Mouse (Mus musculus) CH12.LX (cell line): ENCODE measurements around the gene Nme3.

ENCODE experiments used
- CHD1 ChIP-seq: IDR thresholded peaks from 2 replicates; pipeline ENCODE4 v1.6.1; 2012; ENCODE audit warnings: low read depth, low read length, improper control_type of control experiment, inconsistent platforms
- CTCF ChIP-seq, 2 experiments: IDR thresholded peaks in 1 of 2; conservative IDR thresholded peaks in 1 of 2; 2 replicates each; pipeline ENCODE4 v1.5.1; 2011 to 2012; ENCODE audit warnings: low read depth in 2 of 2, low read length in 2 of 2, improper control_type of control experiment in 1 of 2, inconsistent platforms in 1 of 2, mild to moderate bottlenecking in 1 of 2, moderate library complexity in 1 of 2
- ETS1 ChIP-seq: conservative IDR thresholded peaks from 2 replicates; pipeline ENCODE4 v1.6.1; 2012; ENCODE audit warnings: low read depth, mild to moderate bottlenecking, inconsistent platforms, low read length, improper control_type of control experiment, moderate library complexity
- JUN ChIP-seq: IDR thresholded peaks from 2 replicates; pipeline ENCODE4 v1.6.1; 2011; ENCODE audit warnings: low read depth, mild to moderate bottlenecking, low read length, improper control_type of control experiment, moderate library complexity; ENCODE audit not compliant: insufficient read depth
- JUND ChIP-seq: conservative IDR thresholded peaks from 2 replicates; pipeline ENCODE4 v1.6.1; 2011; ENCODE audit warnings: low read depth, low read length, improper control_type of control experiment
- MEF2A ChIP-seq: IDR thresholded peaks from 2 replicates; pipeline ENCODE4 v1.6.1; 2014; ENCODE audit warnings: low read depth, mild to moderate bottlenecking, inconsistent platforms, low read length, improper control_type of control experiment, borderline replicate concordance
- POLR2A ChIP-seq: IDR thresholded peaks from 2 replicates; pipeline ENCODE4 v1.6.1; 2011; ENCODE audit warnings: low read depth, mild to moderate bottlenecking, improper control_type of control experiment, low read length
- TBP ChIP-seq: conservative IDR thresholded peaks from 2 replicates; pipeline ENCODE4 v1.6.1; 2011; ENCODE audit warnings: low read depth, low read length, improper control_type of control experiment
- TCF12 ChIP-seq: IDR thresholded peaks from 2 replicates; pipeline ENCODE4 v1.6.1; 2014; ENCODE audit warnings: low read depth, mild to moderate bottlenecking, inconsistent platforms, low read length, improper control_type of control experiment
- USF1 ChIP-seq: IDR thresholded peaks from 2 replicates; pipeline ENCODE4 v1.6.1; 2014; ENCODE audit warnings: low read depth, mild to moderate bottlenecking, inconsistent platforms, low read length, improper control_type of control experiment

- TF ChIP-seq TCF12 (no peak), CHD1 (no peak), POLR2A (no peak), CTCF (conservative IDR thresholded peaks at IDR 0.05 in 1 of 2, IDR thresholded peaks at IDR 0.05 in 1 of 2; ENCODE audit: low read depth in 2 of 2, low read length in 2 of 2) (no peak), JUN (no peak), MEF2A (no peak), ETS1 (no peak), USF1 (no peak), JUND (no peak), TBP (no peak)
These were observed 38.3 kb upstream of the Nme3 start for GRCm38 (mm10) chr17:24857831-24858470.
